Mouse (Mus musculus) testis, adult 2 months (tissue): ENCODE results near the gene Tnpo3.

ENCODE experiments used
- CTCF ChIP-seq: fragments of 200-500 bp; IDR thresholded peaks from 2 replicates; pipeline ENCODE4 v1.5.1; 2012; ENCODE audit warnings: low read depth, mild to moderate bottlenecking, inconsistent platforms, low read length, moderate library complexity; ENCODE audit not compliant: control insufficient read depth, insufficient read depth, insufficient replicate concordance
- POLR2A ChIP-seq: fragments of 200-500 bp; IDR thresholded peaks from 2 replicates; pipeline ENCODE4 v1.6.1; 2012; ENCODE audit warnings: low read depth, mild to moderate bottlenecking, inconsistent platforms, low read length, moderate library complexity; ENCODE audit not compliant: control insufficient read depth

- TF ChIP-seq CTCF (no peak), POLR2A (no peak)
Observed at GRCm38 (mm10) chr6:29548086-29548485, 61.6 kb downstream of the Tnpo3 start.
